Mouse (Mus musculus) c-Kit-positive CD71-positive TER-119-positive erythroid progenitor cells, embryonic 14.5 days (primary cell): ENCODE results near the gene Mthfsd.
"Not testable (repeated sequence)": the region's sequence is repeated elsewhere in the genome, so short reads cannot be mapped to it uniquely, and the experiment has no call there.

Source experiments
- DNase-seq: peaks from one replicate; pipeline ENCODE4 v3.0.0-alpha.2; 2013; ENCODE audit warnings: low spot score

Gene Mthfsd

DNA sequence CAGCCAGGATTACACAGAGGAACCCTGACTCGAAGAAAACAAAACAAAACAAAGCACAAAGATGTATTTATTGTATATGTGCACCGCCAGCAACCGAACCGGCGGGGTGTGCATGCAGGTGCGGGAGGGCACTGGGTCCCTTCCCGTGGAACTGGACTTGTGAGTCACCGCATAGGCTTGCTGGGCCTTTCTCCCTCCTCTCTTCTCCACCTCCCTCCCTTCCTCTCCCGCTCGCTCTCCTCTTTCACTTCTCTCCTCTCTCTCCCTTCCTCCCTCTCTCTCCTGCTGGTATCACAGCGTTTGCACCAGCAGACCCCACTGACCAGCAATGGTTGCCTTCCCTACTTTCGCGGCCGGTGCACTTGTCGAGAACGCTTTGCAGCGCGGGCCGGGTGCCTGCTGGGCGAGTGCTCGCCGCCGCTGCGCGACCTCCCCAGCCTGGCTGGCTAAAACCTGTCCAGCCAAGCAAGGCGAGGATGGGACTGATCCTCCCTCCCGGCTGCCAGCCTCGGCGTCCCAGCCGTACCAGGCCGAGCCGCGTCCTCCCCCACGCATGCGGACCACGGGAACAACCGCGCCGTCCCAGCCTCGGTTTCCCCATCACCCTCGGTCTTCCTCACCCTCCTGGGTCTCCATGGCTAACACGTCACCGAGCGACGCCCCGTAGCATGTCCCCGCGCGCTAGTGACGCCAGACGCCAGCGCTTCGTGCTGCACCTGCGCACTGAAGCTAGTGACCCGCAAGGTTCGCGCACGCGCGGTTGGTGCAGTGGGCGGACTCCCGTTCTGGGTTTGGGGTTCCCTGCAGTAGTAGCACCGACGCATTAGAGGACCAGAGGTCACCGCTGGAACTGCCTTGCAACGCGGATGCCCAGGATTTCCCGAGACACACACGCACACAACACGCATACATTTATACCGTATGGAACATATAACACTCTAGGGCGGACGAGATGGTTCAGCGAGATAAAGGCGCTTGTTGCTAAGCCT, at the start of gene Mthfsd:
TSS of gene Mthfsd (minus strand) at position 725 of the 989 bp plus-strand sequence.
- DNase-seq: peak; percentile 93

DNA sequence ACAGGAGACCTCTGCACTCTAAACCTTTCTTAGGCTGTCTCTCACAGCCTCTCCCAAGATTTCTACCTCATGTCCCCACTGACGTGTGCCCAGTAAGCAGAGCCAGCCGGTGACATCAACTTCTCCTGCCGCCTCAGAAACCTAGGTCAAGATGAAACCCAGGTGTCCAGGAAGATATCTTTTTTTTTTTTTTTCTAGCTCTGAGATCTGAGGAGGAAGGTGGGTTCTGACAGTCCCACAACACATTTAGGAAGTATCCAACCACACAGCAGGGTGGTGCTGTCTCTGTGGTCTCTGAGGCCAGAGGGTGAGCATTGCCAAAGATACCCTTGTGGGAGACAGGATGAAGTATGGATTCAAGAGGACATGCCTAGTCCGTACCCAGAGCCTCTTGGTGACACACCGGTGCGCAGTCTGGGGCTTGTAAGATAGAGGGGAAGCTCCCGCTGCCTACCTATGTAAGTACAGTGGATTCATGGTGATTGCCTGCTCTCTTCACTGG, 48.8 kb upstream of the Mthfsd start:
- no peak for DNase-seq

DNA sequence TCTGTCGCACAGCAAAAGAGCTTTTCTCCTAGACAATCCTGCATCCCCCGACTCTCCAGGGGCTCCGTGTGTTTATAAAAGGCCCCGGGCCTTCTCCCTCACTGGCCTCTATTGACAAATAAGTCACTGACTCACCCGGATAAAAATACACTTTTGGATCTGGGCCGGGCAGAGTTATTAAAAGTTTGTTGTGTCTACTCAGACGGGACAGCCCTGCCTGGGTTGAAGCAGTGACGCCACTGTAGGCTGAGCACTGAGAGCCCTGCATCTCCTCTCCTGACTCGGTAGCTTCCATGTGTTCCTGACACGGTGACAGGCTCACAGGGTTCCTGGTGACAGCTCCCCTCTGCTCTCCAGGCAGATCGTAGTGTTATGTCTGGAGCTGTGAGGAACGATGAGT, 44.2 kb upstream of the Mthfsd start:
- no peak for DNase-seq

DNA sequence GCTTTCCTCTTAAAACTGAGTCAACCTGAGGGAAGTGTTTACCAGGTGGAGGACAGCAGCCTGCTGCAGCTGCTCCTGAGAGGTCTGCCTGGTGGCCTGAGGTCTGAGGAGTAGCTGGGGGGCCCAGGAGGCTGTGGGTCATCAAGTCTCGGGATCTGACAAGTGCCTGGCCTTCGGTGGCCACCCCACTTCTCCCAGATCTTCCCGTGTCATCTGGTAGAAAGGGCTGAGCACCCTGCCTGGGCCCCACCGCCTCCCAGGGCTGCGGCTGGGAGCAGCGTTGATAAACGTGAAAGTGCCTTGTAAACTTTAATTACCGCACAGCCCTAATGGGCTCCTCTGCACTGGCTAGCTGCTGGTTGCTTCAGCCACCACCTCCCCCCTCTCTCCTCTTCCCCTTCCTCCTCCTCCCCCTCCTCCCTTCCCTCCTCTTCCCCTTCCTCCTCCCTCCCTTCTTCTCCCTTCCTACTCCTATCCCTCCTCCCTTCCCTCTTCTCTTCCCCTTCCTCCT, 40.4 kb upstream of the Mthfsd start:
- DNase-seq: no peak

DNA sequence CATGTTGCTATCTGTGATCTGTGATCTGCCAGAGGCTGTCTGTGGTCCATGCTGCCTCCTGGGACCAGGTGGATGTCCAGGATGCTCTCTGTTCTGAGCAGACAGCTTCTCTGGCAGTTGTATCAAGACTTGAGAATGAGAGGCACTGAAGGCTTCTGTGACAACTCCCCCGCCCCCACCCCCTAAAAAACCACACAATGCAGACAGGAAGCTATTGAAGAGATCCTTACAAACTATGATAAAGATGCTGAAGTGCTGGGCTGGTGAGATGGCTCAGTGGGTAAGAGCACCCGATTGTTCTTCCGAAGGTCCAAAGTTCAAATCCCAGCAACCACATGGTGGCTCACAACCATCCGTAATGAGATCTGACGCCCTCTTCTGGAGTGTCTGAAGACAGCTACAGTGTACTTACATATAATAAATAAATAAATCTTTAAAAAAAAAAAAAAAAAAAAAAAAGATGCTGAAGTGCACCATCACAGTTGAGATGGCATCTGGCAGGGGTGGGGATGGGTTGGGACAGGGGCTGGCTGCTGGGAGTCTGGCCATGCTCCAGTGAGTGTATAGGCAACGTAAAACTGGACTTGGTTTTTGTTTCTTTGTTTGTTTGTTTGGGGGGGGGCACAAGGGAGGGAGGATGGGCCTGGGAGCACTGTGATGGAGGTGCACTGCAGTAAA, 37.4 kb upstream of the Mthfsd start:
- DNase-seq: not testable (repeated sequence)

DNA sequence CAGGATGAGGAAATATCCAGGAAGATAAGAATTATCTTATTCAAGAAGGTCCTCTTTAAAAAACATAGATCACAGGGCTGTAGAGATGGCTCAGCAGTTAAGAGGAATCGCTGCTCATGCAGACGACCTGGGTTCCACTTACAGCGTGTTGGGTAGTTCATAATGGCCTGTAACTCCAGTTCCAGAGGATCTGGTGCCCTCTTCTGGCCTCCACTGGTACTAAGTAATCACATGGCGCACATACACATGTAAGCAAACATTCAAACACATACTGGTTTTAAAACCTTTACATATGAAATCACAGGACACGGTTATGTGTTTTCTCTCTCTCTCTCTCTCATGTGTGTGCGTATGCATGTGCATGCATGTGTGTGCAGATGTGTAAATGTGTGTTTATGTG, 28.7 kb upstream of the Mthfsd start:
- DNase-seq: no peak

DNA sequence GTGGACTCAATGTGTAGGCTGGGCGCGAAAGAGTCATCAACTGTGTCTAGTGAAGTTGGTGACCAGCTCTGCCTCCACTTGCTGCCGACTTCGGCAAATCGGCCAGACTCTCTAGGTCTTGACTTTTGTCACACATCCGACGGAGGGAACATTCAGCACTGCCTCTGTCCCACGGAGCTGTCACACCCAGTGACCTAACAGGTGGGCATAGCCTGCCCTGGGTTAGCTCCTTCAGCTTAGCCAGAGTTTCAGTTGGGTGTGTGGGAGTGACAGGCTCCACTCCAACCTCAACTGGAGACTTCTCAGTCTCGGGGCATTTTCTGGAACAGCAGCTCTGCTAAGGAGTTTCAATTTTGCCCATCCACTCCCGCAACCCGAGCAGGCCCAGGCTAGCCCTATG, 26.3 kb upstream of the Mthfsd start:
- no peak for DNase-seq

DNA sequence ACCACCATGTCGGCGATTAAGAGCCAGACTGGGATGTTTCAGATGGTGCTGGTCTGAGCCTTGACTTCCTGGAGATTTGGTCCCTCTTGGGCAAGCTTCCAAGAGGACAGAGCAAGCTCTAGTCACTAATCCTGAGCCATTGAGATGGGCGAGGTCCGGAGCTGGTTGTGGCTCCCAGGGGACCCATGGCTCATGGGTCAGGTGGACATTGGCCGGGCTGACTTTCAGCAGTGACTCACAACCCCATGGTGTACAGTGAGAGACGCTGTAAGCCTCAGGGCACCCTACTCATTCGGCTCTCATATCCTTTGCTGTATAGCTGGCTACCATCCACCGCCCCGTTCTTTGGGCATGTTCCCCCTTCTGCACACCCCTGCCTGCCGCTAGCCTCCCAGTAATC, 25.9 kb upstream of the Mthfsd start:
- DNase-seq: no peak

DNA sequence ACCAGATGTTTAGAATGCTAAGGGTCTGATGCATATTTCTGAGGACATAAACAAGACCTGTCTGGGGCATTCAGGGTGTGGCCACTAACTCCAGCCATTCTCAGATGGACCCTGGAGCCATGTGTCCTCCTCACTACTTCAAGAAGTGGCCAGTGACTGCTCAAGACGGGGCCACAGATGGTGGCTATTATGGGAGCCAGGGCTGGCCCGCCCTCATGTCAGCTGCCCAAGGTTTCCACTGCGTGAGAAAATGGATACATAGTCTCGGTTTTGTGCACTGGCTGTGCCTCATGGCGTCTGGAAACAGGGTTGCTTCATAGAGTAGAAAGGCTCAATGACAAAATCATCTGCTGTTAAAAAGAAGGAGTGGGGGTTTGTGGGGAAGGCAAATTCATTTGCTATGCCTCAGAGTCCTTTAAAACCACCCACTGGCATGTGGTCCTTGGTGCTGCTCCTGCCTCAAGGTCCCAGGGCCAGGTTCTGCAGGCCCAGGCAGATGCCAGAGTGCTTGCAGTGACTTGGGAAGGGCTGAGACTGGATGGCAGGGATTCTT, 24.8 kb upstream of the Mthfsd start:
- DNase-seq: no peak

DNA sequence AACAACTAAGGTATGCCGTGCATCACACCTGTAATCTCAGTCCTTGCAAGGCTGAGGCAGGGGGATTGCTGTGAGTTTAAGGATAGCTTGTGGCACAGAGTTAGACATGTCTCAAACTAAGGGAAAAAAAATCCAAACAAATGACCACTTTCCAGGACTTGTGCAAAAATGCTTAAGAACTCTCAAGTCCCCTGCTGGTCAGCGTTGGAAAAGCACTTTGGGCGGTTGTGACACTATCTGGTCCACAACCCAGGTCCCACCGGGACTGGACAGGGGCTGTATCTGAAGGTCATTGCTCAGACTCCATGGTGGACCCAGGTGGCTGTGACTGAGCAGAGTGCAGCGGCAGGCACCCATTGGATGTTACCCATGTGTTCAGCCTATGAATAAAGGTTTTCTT, 22.3 kb upstream of the Mthfsd start:
- DNase-seq: no peak

DNA sequence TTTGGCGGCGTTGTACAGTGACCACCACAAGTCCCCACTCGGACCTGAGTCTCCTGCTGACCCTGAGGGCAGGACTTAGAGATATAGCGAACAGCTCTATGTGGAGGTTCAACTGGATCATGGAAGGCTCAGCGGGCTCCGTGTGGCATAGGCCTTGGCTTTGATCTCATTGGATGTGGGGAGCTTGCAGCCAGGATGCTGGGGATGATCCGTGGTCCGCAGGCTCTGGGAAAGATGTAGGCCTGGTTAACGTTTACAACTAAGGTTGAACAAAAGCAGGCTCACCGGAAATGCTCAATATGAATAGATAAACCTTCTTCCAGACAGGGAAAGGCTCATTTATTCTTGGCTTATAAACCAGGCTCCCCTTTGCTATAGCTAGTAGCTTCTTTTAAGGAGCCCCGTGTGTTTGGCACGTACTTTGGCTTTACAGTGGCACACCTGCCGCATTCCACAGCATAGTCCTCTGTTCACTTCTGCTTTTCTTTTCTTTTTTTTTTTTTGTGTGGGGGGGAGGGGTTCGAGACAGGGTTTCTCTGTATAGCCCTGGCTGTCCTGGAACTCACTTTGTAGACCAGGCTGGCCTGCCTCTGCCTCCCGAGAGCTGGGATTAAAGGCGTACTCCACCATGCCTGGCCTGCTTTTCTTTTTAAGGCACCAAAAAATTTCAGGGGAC, 21.2 kb upstream of the Mthfsd start:
- DNase-seq: no peak

DNA sequence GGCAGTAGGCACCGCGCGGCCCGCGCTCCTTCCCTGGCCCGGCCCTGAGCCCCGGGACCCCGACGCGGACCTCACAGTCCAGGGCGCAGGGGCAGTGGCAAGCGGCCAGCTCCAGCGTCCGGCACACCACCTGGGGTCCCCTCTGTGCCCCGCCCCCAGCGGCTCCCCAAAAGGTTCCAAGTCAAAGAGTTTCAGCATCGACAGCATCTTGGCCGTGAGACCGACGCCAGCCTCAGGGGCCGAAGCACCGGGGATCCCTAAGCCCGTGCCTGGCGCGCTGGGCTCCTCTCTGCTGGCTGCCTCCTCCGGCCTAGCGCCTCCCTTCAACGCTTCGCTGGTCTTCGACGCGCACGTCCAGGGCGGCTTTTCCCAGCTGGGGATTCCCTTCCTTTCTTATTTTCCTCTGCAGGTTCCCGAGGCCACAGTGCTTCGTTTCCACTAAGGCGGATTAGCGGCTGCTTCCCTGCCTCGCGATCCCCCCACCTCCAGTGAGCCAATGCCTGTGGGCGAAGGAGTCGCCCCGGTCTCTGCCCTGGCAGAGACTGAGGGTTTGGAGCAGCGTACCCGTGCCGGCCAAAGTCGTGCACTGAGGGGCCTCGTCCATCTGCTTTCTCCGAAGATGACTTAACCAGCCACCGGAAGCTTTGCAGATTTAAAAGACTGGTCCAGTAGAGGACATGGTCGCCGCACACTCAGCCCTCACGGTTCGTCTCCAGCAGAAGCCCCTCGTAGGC, 20.5 kb upstream of the Mthfsd start:
- no peak for DNase-seq

DNA sequence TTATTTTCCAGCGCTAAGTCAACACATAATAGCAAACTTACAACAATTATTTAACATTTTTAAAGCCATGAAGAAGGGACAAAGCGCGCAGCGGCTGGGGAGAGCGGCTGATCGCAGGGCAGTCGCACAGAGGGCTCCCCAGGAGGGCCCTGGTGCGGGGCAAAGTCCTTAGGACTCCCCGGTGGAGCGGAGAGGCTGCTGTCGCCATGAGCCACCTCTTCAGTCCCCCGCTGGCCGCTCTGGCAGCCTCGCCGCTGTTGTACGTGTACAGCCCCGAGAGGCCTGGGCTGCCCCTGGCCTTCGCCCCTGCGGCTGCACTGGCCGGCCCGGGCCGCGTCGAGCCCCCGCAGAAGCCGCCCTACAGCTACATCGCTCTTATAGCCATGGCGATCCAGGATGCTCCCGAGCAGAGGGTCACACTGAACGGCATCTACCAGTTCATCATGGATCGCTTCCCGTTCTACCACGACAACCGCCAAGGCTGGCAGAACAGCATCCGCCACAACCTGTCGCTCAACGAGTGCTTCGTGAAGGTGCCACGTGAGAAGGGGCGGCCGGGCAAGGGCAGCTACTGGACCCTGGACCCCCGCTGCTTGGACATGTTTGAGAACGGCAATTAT, 19.7 kb upstream of the Mthfsd start, which contains the start of gene Foxl1:
TSS of gene Foxl1 (plus strand) at position 185 of the 620 bp plus-strand sequence.
- no peak for DNase-seq

DNA sequence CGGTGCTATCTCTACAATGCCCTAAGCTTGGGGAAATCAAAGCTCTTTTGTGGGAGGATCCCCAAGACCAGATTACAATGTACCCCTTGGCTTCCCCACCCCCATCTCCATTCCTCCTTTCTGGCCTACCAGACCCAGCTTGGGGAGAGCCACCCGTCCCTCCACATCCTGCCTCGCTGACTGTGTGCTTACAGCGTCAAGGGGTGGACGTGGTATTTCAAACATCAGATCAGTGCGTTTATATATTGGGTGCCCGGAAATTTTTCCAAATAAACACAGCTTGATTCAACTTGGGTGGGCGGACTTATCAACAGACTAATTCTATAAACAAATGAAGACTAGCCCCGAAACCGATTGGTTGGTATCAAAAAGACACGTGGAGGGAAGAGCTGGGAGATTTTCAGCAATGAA, 19.1 kb upstream of the Mthfsd start:
- no peak for DNase-seq

DNA sequence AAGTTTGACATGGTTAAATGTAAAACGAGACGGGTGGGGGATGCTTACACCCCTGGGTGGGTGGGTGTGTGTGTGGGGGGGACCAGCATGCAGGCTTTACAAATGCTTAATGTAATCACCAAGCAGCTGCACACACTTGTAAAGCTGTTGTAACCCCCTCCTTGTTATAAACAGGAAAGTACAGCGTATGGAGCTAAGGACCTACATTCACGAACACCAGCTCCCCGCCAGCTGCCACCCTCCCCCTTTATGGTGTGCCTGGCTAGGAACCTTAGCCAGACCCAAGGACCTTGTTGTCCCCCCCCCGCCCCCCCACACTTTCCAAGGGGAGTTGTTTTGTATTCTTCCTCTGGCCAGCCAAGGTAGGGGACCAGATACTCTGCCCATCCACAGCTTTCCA, 18.5 kb upstream of the Mthfsd start:
- no peak for DNase-seq

DNA sequence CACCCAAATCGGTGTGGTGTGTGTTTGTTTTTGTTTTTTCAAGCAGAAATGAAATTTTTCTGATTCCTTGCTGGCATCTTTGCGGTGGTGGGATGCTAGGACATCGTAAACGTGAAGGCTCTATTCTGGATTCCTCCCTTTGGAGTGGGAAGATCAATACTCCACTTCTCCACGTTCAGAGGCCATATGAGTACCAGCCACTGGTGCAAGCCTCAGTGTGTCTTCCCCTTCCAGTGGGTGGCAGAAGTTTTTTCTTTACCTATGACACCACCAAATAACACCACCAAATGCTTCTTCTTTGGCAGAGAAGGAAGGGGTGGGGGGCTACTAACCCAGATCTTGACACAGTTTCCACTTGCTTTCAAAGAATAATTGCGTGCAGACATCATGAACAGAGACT, 18.0 kb upstream of the Mthfsd start:
- DNase-seq: no peak

DNA sequence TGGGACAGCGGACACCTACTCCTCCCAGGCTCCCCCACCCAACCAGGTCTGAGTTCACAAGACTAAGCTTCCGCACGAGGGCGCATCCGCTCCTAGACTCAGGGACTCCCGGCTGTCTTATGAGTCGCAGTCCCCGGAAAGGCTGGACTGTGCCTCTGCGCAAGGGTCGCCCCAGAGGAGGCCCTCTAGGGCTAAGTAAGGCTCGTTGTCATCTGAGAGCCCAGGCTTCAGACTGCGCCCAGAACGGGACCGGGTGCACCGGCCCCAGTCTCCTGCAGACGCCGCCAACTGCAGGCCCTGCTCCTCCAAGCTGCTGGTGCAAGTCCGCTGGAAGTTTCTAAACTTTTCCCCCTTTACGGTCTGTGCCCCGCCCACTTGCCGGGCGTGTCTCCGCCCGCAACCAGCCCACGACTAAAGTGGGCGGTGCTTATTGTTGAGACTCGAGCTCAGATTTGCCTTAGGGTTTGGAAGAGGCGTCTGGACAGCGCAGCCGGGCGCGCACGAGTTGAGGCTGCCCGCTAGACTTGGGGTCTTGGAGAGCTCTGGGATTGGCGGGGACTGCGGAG, 17.2 kb upstream of the Mthfsd start:
- no peak for DNase-seq

DNA sequence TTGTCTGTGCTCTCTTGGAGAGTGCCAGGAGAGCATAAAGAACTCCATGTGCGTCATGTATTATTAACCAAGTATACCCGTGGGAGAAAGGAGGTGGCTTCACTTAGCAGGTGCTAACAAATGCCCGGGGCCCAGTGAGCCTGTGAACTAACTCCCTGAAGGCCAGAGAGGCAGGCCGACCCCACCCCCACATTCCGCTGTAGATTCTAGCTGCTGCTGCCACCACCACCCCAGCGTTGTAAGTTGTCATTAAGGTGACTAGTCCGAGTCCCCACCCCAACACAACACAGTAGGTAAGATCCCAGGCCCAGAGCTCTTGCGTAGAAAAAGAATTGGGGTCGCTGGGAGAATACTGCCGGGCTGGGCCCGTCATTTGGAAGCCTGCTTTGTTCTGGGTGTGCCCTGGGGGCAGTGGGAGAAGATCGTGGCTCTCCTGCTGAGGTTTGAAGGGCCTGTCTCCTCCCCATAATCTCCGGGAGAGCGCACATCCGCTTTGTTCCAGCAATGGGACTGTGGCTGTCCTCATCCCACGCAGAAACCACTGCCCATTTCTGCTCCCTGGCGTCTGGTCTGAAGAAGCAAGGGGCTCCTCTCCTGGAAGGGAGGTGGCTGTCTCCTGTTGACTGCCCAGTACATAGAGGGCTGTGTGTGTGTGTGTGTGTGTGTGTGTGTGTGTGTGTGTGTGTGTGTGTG, 16.5 kb upstream of the Mthfsd start:
- DNase-seq: no peak

DNA sequence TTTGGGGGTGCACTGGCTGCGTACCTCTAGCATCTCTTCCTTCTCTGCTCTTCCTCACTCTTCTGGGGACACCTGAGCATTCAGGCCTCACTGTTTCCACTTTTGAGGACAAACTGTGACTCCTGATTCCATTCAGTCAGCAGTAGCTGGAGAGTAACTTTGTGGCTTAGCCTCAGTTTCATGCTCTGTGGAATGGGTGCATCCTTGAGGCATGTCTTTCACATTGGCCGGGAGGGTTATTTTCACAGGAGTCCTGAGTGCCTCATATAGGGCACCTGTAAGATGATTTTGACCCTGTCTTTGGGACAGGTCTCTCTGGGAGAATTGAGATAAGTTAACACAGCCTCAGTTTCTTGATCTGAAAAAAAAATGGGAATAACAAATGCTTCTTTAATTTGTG, 14.9 kb upstream of the Mthfsd start:
- DNase-seq: no peak

DNA sequence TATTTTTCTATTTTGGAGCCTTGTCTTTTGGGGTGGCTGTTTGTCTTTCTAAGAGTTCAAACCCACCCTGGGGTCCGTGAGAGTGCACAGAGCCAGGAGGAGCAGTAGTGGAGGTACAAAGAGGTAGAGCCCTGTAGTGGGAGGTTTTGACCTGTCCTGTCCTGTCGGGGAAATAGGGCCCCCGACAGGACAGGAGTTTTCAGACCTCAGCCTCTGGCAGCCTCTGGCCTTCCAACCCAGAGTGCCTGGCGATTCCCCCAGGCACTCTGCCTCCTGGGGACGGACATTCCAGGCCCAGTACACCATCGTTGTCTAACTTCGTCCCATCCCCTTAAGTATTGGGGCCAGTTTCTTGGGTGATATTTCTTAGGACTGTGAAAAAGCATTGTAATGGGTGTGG, 14.2 kb upstream of the Mthfsd start:
- no peak for DNase-seq
